Mouse (Mus musculus) inflammation-experienced regulatory T-cells, adult 6 months (primary cell): ENCODE results near the gene Kcp. TPM values are rescaled to one million over a fixed set of nuclear protein-coding genes. Genes with fewer than 3 reads are reported as not detected.

Experiments used
- polyA plus RNA-seq, 3 experiments: library from polyadenylated mRNA; unstranded; fragments of 100-300 nt; shearing (Covaris generic); gene quantifications; one replicate each; pipeline ENCODE4 v1.2.1; 2017

Gene Kcp
- polyA plus RNA-seq, 3 experiments from 2014 or later = 0.16 TPM; not detected in 2

Other genes starting within 250 kb of the Kcp start
- gene Hilpda, start 235.5 kb downstream of the Kcp start, polyA plus RNA-seq = 10 to 100 TPM; 19.9 to 29.7 (median 25.6) TPM
- under 1 TPM in 1 of 3 experiments, not detected in 2; 0.50 TPM for gene Fam71f2, start 228.4 kb downstream of the Kcp start, polyA plus RNA-seq
- gene Fam71f1, start 188.8 kb downstream of the Kcp start, polyA plus RNA-seq = not detected
- 10 to 100 TPM; 60.2 to 63.2 (median 62.6) TPM for gene Calu, start 159.9 kb downstream of the Kcp start, polyA plus RNA-seq
- gene Opn1sw, start 119.5 kb downstream of the Kcp start, polyA plus RNA-seq = under 1 TPM; 0.38 to 0.66 (median 0.66) TPM
- 1 to 10 TPM in 2 of 3 experiments, under 1 TPM in 1; 0.65 to 1.1 (median 1.0) TPM for gene Ccdc136, start 111.6 kb downstream of the Kcp start, polyA plus RNA-seq
- not detected for gene Flnc, start 74.7 kb downstream of the Kcp start, polyA plus RNA-seq
- gene Atp6v1f, start 40.2 kb downstream of the Kcp start, polyA plus RNA-seq = 100 to 1,000 TPM; 332 to 391 (median 358) TPM
- not detected for gene Atp6v1fnb, start 36.5 kb downstream of the Kcp start, polyA plus RNA-seq
- gene Irf5, start 18.7 kb upstream of the Kcp start, polyA plus RNA-seq = 10 to 100 TPM; 19.2 to 26.7 (median 20.9) TPM
- 10 to 100 TPM; 67.2 to 86.7 (median 75.6) TPM for gene Tnpo3, start 101.9 kb upstream of the Kcp start, polyA plus RNA-seq
- gene Tspan33, start 186.3 kb upstream of the Kcp start, polyA plus RNA-seq = under 1 TPM in 2 of 3 experiments, not detected in 1; 0.12 to 0.39 TPM
- gene Smo, start 227.6 kb upstream of the Kcp start, polyA plus RNA-seq = not detected